Mouse (Mus musculus) forebrain, embryonic 11.5 days (tissue): Measurements from ENCODE around the gene Prpf3. TPM values are rescaled to one million over a fixed set of nuclear protein-coding genes. Genes with fewer than 3 reads are reported as not detected.
"Not testable (repeated sequence)": the region's sequence is repeated elsewhere in the genome, so short reads cannot be mapped to it uniquely, and the experiment has no call there.

Experiments used
- ATAC-seq: fragments of 200-750 bp; cut with Nextera tagmentation; replicated peaks from 2 replicates; pipeline ENCODE4 v1.8.0; 2017; ENCODE audit warnings: moderate TSS enrichment; ENCODE audit not compliant: low FRiP score
- DNase-seq: peaks from one replicate; pipeline ENCODE4 v3.0.0-alpha.2; 2017; ENCODE audit warnings: low spot score
- H3K27ac ChIP-seq: fragments of 300-500 bp; sonication (generic); 2 replicates; pipeline ENCODE4 v1.5.1; 2014; ENCODE audit warnings: low read depth, low read length
- H3K27me3 ChIP-seq: fragments of 300-500 bp; sonication (generic); 2 replicates; pipeline ENCODE4 v1.6.1; 2014; ENCODE audit warnings: mild to moderate bottlenecking, low read length, mixed read lengths; ENCODE audit not compliant: control insufficient read depth, insufficient read depth
- H3K36me3 ChIP-seq: fragments of 300-500 bp; sonication (generic); 2 replicates; pipeline ENCODE4 v1.6.1; 2014; ENCODE audit warnings: mild to moderate bottlenecking, low read length, moderate library complexity, mixed read lengths; ENCODE audit not compliant: control insufficient read depth, insufficient read depth
- H3K4me1 ChIP-seq: fragments of 300-500 bp; sonication (generic); replicated peaks from 2 replicates; pipeline ENCODE4 v1.6.1; 2014; ENCODE audit warnings: low read length, mixed read lengths; ENCODE audit not compliant: control insufficient read depth, insufficient read depth
- H3K4me2 ChIP-seq: fragments of 300-500 bp; sonication (generic); 2 replicates; pipeline ENCODE4 v1.6.1; 2014; ENCODE audit warnings: low read depth, mild to moderate bottlenecking, low read length, moderate library complexity, mixed read lengths; ENCODE audit not compliant: severe bottlenecking
- H3K4me3 ChIP-seq: fragments of 300-500 bp; sonication (generic); 2 replicates; pipeline ENCODE4 v1.5.1; 2014; ENCODE audit warnings: low read depth, low read length
- H3K9ac ChIP-seq: fragments of 300-500 bp; sonication (generic); 2 replicates; pipeline ENCODE4 v1.6.1; 2014; ENCODE audit warnings: low read length
- H3K9me3 ChIP-seq: fragments of 300-500 bp; sonication (generic); 2 replicates; pipeline ENCODE4 v1.6.1; 2016; ENCODE audit warnings: low read length, mixed read lengths; ENCODE audit not compliant: control insufficient read depth
- WGBS: fragments of 180-500 bp; shearing (Covaris S2); extraction: QIAGEN DNeasy Blood & Tissue Kit; methylation state at CpG from one replicate; pipeline ENCODE4 v1.1.7; 2014; 5-methylcytosine and 5-hydroxymethylcytosine counted together
- polyA plus RNA-seq: library from polyadenylated mRNA; unstranded; fragments of >200 nt; fragmentation: Nextera tagmentation; extraction: Ambion mirVana; gene quantifications from 2 replicates; pipeline ENCODE4 v1.2.1, GENCODE M21; 2014

The Prpf3 gene
- polyA plus RNA-seq, 1 experiment from 2014 or later, result 75.5 TPM

DNA sequence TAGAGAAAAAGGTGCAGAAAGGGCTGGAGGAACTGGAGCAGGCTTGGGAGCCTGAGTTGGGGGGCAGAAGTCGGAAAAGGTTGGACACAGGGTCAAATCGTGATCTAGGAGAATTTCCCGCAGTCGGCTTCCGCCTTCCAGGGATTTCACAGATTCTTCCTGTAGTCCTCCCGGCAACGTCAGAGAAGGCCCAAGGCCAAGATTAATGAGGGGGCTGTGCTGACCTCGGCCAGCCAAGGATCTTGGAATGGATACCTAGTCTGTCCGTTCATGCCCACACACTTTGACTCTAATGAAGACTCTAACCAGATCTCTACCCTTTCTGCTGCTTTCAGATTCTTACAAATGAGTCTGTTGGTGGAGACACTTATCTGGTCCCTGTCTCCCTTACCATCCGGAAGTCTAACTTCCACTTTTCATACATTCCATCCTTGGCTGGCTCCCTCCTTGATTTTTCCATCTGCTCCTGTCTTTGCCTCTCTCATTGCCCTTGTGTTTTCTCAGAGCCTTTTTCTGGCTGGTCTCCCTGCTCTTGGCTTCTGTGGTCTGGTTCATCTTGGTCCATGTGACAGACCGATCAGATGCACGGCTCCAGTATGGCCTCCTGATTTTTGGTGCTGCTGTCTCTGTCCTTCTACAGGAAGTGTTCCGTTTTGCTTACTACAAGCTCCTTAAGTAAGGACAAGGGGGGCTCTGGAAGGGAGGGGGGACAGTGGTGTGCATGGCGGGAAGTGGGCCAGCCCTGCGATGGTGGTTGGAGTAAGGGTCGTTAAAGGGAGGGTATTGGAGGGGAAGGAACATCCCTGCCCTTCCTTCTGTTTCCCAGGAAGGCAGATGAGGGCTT lies 38.9 kb upstream of the Prpf3 start:
- ATAC-seq, result no peak
- WGBS, result 20% methylated on average over 15 of the region's 16 CpGs
- H3K36me3 ChIP-seq, result no peaks in the 10 kb centered on the region
- H3K9ac ChIP-seq, result peak overlapping the region; percentile 70
- 0 out of 2 replicates have a peak overlapping the region, but pooled peaks have one; percentile 25 for H3K27ac ChIP-seq
- H3K4me3 ChIP-seq, result peak overlapping the region; percentile 67
- H3K4me2 ChIP-seq, result peak overlapping the region; percentile 93
- H3K9me3 ChIP-seq, result no peaks in the 10 kb centered on the region
- H3K27me3 ChIP-seq, result no peaks in the 10 kb centered on the region
- no peak for DNase-seq
- H3K4me1 ChIP-seq, result peaks cover 7% of the 10 kb centered on the region; the same call in 1 of the 2 replicates

DNA sequence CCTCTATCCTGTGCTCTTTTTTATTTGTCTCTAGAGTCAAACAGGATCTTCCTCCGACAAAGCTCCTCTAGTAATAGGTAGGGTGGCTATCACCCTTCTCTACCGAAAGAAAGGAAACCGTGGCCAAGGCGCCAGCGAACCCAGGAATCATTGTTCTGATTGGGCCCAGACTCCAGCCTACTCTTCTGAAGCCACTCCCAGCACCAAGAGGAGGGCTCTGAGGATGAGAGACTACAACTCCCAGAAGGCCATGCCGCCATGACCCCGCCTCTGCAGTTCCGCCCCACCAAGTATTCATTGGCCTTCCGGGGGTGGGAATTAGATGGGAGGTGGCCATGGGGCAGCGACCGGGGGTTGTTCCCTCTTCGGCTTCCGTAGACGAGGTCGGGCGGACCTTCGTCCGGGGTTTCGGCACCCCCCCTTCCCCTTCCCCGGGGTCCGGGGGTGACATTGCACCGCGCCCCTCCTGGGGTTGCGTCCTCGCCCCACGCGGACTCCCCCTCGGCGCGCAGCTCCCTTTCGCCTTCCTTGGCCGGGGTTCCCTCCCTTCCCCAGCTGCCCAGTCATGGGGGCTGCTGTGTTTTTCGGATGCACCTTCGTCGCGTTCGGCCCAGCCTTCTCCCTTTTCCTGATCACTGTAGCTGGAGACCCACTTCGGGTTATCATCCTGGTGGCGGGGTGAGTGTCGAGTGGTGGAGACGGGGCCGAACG lies 38.1 kb upstream of the Prpf3 start, which contains the start of gene Aph1a:
Gene Aph1a (plus strand): TSS at position 364 of the 711 bp plus-strand sequence.
- H3K9me3 ChIP-seq, H3K4me1 ChIP-seq, H3K36me3 ChIP-seq, H3K27me3 ChIP-seq: not testable (repeated sequence)
- peak within 1 kb of the TSS; percentile 67 for H3K4me3 ChIP-seq
- DNase-seq (peak; percentile 97), ATAC-seq (peak; percentile 97)
- H3K27ac ChIP-seq, result 0 out of 2 replicates have a peak within 1 kb of the TSS, but pooled peaks have one; percentile 25
- H3K9ac ChIP-seq, result peak within 1 kb of the TSS; percentile 70
- WGBS, result 0% methylated on average over 27 of the region's 43 CpGs
- peak within 1 kb of the TSS; percentile 93 for H3K4me2 ChIP-seq

DNA sequence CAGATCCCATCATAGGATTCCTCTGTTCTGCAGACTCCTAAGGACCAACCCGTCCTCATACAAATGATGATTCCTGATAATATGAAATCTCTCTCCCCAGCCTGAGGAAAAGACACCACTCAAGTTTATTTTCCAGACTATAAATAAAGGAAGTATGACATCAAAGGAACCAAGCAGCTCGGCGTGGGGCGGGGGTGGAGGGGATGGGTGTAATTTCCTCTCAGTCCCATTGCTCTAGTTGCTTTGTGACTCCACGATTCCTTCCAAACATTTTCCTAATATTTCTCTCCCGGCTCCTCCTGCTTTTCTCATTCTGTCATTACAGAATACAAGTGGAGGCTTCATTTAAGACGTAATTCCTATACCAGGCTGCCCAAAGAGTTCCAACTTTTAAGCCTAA lies 37.4 kb upstream of the Prpf3 start:
- Histone ChIP-seq H3K4me3 (peak overlapping the region; percentile 67), H3K4me1 (peaks cover 7% of the 10 kb centered on the region; the same call in 1 of the 2 replicates), H3K4me2 (peak overlapping the region; percentile 46), H3K9me3 (no peaks in the 10 kb centered on the region), H3K27ac (no peak overlapping the region), H3K9ac (peak overlapping the region; percentile 49; the same call in 1 of the 2 replicates), H3K27me3 (no peaks in the 10 kb centered on the region), H3K36me3 (no peaks in the 10 kb centered on the region)
- DNase-seq, result no peak
- WGBS, result 30% methylated on average over 7 of the region's 7 CpGs
- no peak for ATAC-seq

DNA sequence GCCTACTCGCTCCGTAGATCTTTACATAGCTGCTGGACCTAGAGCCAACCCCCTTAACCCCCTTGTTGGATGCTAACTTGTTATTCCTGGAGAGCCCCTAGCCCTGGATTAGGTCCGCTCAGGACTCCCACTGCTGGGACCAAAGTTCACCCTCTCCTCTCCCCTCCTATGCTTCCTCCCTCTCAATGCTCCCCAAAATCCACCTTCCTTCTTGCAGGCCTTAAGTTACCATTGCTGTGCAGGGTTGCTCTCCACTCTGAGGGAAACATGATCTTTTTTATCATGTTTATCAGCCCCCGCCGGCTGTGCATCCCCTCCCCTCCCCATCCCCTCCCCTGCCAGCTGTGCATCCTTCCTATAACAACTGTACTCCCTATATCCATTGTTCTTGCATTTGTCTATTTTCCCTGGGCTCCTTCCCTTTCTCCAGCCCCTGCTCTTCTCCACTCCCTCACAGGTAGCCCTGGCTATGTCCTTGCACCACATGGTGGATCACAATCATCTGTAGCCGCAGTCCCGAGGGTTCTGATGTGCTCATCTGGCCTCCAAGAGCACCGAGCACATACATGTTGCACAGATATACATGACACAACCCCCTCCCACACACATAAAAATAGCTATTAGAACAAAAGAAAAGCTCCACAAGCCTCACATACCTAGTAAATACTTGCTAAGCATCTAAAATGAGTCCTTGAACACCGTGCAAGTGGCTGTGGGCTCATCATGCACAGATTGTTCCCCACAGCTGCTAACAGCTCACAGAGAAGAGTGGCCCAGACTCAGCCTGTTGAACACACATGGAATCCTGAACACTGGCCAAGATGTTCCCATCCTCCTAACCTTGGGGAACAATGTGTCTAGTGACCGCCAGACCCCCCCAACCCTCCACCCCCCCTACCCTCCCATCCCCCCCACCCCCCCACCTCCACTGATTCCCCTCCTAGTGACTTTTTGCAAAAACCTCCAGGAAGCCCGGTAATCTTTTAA lies 36.7 kb upstream of the Prpf3 start:
- no peak for ATAC-seq
- Histone ChIP-seq H3K9me3 (no peaks in the 10 kb centered on the region), H3K4me2 (no peak overlapping the region), H3K27me3 (no peaks in the 10 kb centered on the region), H3K4me3 (no peak overlapping the region), H3K27ac (no peak overlapping the region), H3K36me3 (no peaks in the 10 kb centered on the region), H3K4me1 (peaks cover 7% of the 10 kb centered on the region; the same call in 1 of the 2 replicates), H3K9ac (peak overlapping the region; percentile 32)
- 44% methylated on average over 11 of the region's 11 CpGs for WGBS
- DNase-seq, result no peak

DNA sequence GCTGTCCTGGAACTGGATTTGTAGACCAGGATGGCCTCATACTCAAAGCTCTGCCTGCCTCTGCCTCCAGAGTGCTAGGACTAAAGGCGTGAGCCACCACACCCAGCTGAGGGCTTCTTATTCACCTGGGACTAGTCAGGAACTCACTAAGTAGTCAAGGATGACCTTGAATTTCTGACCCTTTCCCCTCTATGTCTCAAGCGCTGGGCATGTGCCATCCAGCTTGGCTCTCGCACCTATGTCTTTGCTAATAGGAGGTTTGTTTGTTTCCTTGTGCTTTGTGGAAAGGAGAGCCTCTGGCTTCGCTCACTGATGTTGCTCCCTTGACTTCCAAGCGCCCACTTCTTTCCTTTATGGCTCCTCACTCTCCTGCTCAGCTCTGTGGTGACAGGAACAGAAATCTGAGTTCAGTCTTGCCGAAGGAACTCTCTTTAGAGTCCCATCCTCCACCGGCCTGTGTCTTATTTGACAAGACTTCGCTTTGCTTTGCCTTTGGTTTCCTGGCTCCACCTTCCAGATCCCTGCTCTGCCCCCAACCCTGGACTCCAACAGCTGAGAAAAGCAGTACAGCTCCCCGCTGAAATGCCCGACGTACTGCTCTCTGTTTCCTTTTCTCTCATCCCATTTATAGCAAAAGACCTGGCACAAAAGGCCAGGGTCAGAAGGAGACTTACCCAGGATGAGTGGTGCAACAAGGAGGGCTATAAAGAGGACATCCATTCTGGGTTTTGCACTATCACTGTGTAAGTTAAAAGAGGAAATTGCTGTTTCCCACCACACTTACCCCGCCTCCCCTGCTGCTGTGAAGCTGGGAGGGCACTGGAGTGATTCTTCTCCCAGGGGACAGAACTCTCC lies 35.8 kb upstream of the Prpf3 start, which contains the start of gene BC028528:
Gene BC028528 (minus strand): TSS at position 795 of the 855 bp plus-strand sequence.
- Histone ChIP-seq H3K36me3 (no peaks in the 10 kb centered on the region), H3K27me3 (no peaks in the 10 kb centered on the region), H3K4me1 (peaks cover 7% of the 10 kb centered on the region; the same call in 1 of the 2 replicates), H3K27ac (peak within 1 kb of the TSS; percentile 46; the same call in 1 of the 2 replicates), H3K9me3 (no peaks in the 10 kb centered on the region), H3K4me2 (peak within 1 kb of the TSS; percentile 18; the same call in 1 of the 2 replicates), H3K4me3 (no peak within 1 kb of the TSS), H3K9ac (peak within 1 kb of the TSS; percentile 32)
- ATAC-seq, result no peak
- DNase-seq, result no peak
- 26% methylated on average over 12 of the region's 12 CpGs for WGBS

DNA sequence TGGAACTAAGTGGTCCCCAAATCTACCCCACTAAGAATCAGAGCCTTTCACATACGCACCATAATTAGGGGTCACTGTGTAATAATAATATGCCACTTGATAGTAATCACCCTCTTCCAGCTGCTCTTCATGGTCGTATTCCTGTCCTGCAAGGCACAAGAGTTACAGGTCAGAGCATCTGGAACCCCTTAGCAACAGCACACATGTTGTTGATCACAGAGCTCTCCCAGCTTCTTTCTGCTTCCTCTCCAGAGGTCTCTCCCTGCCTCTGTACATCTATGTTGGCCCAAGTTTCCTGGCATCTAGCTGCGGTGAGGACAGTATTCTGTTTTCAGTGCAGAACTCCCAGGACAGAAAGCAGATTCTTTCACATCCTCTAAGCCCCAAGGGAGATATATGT lies 34.0 kb upstream of the Prpf3 start:
- Histone ChIP-seq H3K27ac (no peak overlapping the region), H3K36me3 (no peaks in the 10 kb centered on the region), H3K4me2 (no peak overlapping the region), H3K9ac (no peak overlapping the region), H3K4me3 (no peak overlapping the region), H3K4me1 (peaks cover 3% of the 10 kb centered on the region; the same call in 1 of the 2 replicates), H3K27me3 (no peaks in the 10 kb centered on the region), H3K9me3 (no peaks in the 10 kb centered on the region)
- DNase-seq (no peak), ATAC-seq (no peak)
- WGBS, result 81% methylated on average over 3 of the region's 3 CpGs

DNA sequence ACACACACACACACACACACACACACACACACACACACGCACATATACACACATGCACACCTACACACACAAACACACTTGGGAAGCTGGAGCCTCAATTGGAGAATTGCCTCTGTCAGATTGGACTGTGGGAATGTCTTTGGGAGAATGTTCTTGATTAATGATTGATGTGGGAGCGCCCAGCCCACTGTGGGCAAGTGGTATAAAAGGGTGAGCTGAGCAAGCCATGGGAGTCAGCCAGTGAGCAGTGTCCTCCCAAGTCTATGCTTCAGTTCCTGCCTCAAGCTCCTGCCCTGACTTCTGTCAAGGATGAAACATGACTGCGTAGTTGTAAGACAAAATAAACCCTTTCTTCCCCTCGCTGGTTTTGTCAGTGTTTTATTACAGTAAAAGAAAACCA lies 31.9 kb upstream of the Prpf3 start:
- Histone ChIP-seq H3K4me3 (no peak overlapping the region), H3K4me2 (no peak overlapping the region), H3K27ac (no peak overlapping the region), H3K36me3 (no peaks in the 10 kb centered on the region), H3K9me3 (no peaks in the 10 kb centered on the region), H3K9ac (no peak overlapping the region), H3K4me1 (peaks cover 4% of the 10 kb centered on the region; the same call in 1 of the 2 replicates), H3K27me3 (no peaks in the 10 kb centered on the region)
- 88% methylated on average over 4 of the region's 4 CpGs for WGBS
- no peak for ATAC-seq
- DNase-seq, result no peak
